Comparison of ENCODE assay signal across 14 mouse cellular contexts in the genomic region with DNA sequence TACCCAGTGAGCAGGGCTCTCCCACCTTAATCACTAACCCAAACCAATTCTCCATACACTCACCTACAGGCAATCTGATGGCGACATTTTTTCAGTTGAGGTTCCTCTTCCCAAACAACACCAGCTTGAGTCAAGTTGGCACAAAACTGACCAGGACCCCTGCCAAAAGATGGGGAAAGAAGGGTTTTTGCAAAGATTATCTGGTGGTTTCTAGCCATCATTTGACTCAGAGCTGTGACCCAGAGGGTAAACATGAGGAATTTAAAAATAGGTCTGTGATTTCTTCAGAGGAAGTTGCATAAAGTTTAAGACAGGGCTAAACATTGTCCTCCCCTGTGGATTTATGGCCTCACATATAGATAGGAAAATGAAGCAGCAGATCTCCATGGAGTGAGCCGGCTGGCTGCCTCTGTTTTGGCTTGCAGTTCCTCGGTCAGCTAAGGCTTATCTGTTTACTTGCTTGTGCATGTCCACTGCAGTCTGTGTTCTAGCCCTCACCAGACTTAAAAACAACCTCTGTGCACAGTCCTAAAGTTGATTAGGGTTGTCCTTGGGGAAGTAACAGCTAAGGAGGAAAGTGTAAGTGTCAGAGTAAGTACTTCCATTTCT.
DNase-seq lines count a peak whose midpoint lies in the region; ATAC-seq and TF ChIP-seq lines count a peak whose summit lies in the region.
"Had no signal": no experiment of that assay in that cellular context is flagged by ENCODE, and none has a peak within 500 bp of the region (broad histone marks: within the 10 kb centered on the region; RNA-seq: fewer than 3 reads in every experiment).

No protein-coding gene starts in this region.

- DNase-seq in cerebellum, postnatal 10 days = peak; percentile 20 to 25
- no peak for DNase-seq in cerebellum, postnatal 4 days (ENCODE audit: low spot score in 2 of 2)
- DNase-seq in 3T3-L1 (ENCODE audit: low read depth, low spot score) = peak; percentile 92
- peak; percentile 68 for DNase-seq in lung, postnatal 36 days
- DNase-seq in hindbrain, postnatal 0 days (ENCODE audit: low spot score) = no peak
- DNase-seq in limb, embryonic 10.5 days (ENCODE audit: low spot score) = no peak
- DNase-seq in layer of hippocampus, postnatal 36 days = no peak
- DNase-seq: kidney, adult 18-20 months had no signal

- TF ChIP-seq POLR2A in bone marrow macrophage, adult 2 months (IDR thresholded peaks at IDR 0.05; ENCODE audit: borderline replicate concordance, low read depth, low read length) = no peak

- no peak for TF ChIP-seq CTCF in bone marrow macrophage, adult 2 months (IDR thresholded peaks at IDR 0.05; ENCODE audit: low read depth, low read length)
- no peak for TF ChIP-seq CTCF in hindbrain, postnatal 0 days (IDR thresholded peaks at IDR 0.05; ENCODE audit: low read depth)

- H3K4me3 ChIP-seq in bone marrow macrophage, adult 2 months (ENCODE audit: insufficient read depth, low read length) = 0 out of 2 replicates have a peak overlapping the region, but pooled peaks have one; percentile 16
- no peak overlapping the region for H3K4me3 ChIP-seq in hindbrain, postnatal 0 days (ENCODE audit: low read length)
- H3K4me3 ChIP-seq in limb, embryonic 10.5 days = no peak overlapping the region
- H3K4me3 ChIP-seq: erythroblast, embryonic 14.5 days; hindbrain, embryonic 10.5 days; liver, embryonic 15.5 days; midbrain, embryonic 13.5 days; neural tube, embryonic 15.5 days had no signal

- ATAC-seq in hindbrain, postnatal 0 days = no peak
- ATAC-seq: midbrain, embryonic 13.5 days had no signal

- H3K36me3 ChIP-seq in hindbrain, postnatal 0 days (ENCODE audit: insufficient read depth, low read length) = no peaks in the 10 kb centered on the region
- H3K36me3 ChIP-seq in limb, embryonic 10.5 days = no peaks in the 10 kb centered on the region
- H3K36me3 ChIP-seq: hindbrain, embryonic 10.5 days; liver, embryonic 15.5 days; midbrain, embryonic 13.5 days; neural tube, embryonic 15.5 days had no signal

- H3K4me1 ChIP-seq in bone marrow macrophage, adult 2 months (ENCODE audit: control insufficient read depth, insufficient read depth, low read length) = peaks cover 23% of the 10 kb centered on the region
- no peaks in the 10 kb centered on the region for H3K4me1 ChIP-seq in hindbrain, postnatal 0 days (ENCODE audit: insufficient read depth, low read length)
- H3K4me1 ChIP-seq in limb, embryonic 10.5 days = no peaks in the 10 kb centered on the region
- H3K4me1 ChIP-seq: hindbrain, embryonic 10.5 days; liver, embryonic 15.5 days; midbrain, embryonic 13.5 days; neural tube, embryonic 15.5 days had no signal

- H3K27ac ChIP-seq in bone marrow macrophage, adult 2 months (ENCODE audit: insufficient read depth, low read depth, low read length) = peak overlapping the region; percentile 98
- no peak overlapping the region for H3K27ac ChIP-seq in hindbrain, postnatal 0 days
- H3K27ac ChIP-seq in limb, embryonic 10.5 days = no peak overlapping the region
- H3K27ac ChIP-seq: hindbrain, embryonic 10.5 days; liver, embryonic 15.5 days; midbrain, embryonic 13.5 days; neural tube, embryonic 15.5 days had no signal

- no peak overlapping the region for H3K9ac ChIP-seq in hindbrain, postnatal 0 days (replicated peaks; ENCODE audit: low read length)
- H3K9ac ChIP-seq: liver, embryonic 15.5 days; midbrain, embryonic 13.5 days; neural tube, embryonic 15.5 days had no signal

- H3K27me3 ChIP-seq in hindbrain, postnatal 0 days (ENCODE audit: insufficient read depth, low read length) = no peaks in the 10 kb centered on the region
- no peaks in the 10 kb centered on the region for H3K27me3 ChIP-seq in limb, embryonic 10.5 days (ENCODE audit: low read depth, poor library complexity, severe bottlenecking)
- H3K27me3 ChIP-seq: liver, embryonic 15.5 days; midbrain, embryonic 13.5 days; neural tube, embryonic 15.5 days had no signal

- no peaks in the 10 kb centered on the region for H3K9me3 ChIP-seq in hindbrain, postnatal 0 days (ENCODE audit: low read length)
- no peaks in the 10 kb centered on the region for H3K9me3 ChIP-seq in limb, embryonic 10.5 days (replicated peaks)
- H3K9me3 ChIP-seq: hindbrain, embryonic 10.5 days; liver, embryonic 15.5 days; midbrain, embryonic 13.5 days; neural tube, embryonic 15.5 days had no signal

- H3K4me2 ChIP-seq in hindbrain, postnatal 0 days (ENCODE audit: low read depth, low read length) = no peak overlapping the region
- H3K4me2 ChIP-seq: liver, embryonic 15.5 days; midbrain, embryonic 13.5 days; neural tube, embryonic 15.5 days had no signal

- 84% methylated on average over 3 of the region's 3 CpGs for WGBS in hindbrain, postnatal 0 days
- WGBS in limb, embryonic 10.5 days = 90% methylated on average over 3 of the region's 3 CpGs

Comparison
In these comparisons a context has a peak if more than half of its experiments do, and no peak if none do; other contexts are left out.
1. DNase-seq: peak in cerebellum, postnatal 10 days (2 of 2), 3T3-L1 (single experiment) and lung, postnatal 36 days (single experiment); none in cerebellum, postnatal 4 days (0 of 2), hindbrain, postnatal 0 days (single experiment), limb, embryonic 10.5 days (single experiment) and layer of hippocampus, postnatal 36 days (0 of 2).